Mouse (Mus musculus): Measurements from ENCODE around the gene Jun. TPM values are rescaled to one million over a fixed set of nuclear protein-coding genes. Genes with fewer than 3 reads are reported as not detected.
A peak's percentile ranks its signal among the peaks of the same experiment; 100 is the strongest.

Gene Jun
- total RNA-seq, 2 experiments from 2014 or later, result 54.6 to 74.7 TPM

DNA sequence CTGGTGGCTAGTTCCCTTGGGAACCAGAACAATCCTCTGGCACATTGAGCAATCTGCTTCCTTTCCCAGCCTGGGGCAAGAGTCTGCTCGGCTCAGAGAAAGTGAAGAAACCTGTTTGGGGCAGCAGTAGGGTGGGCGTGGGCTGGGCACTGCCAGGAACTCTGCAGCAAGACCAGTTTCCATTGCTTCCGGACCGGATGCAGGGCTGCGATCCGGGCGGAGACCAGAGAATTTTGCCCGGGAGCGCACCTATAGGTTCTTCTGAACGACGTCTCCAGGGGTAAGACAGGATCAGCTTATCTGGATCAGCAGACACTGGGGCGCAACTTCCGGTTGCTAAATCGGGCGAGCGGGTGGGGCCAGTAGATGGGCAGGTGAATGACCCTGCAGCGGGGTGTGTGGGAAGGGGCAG, 23.6 kb upstream of the Jun start:
- no peak for DNase-seq (ENCODE audit: low spot score in 2 of 2)

DNA sequence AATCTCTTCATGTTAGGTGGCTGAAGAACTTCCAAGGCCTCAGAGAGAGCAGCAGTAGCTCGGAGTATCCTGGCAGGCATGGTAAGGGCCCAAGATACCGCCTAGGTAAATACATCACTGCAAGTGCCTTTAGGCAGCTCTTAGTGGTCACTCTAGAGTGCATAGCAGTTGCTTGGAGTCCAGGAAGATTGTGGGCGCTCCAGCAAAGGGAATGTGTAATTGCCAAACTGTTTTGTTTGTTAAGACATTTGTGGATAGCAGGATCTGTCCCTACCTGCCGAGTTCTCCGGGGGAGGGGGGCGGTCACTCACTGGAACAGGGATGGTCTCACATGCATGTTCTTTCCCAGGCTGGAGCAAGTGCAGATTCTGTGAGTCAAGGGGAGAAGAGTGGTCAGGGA, 22.3 kb upstream of the Jun start:
- DNase-seq (ENCODE audit: low spot score in 2 of 2), result no peak

DNA sequence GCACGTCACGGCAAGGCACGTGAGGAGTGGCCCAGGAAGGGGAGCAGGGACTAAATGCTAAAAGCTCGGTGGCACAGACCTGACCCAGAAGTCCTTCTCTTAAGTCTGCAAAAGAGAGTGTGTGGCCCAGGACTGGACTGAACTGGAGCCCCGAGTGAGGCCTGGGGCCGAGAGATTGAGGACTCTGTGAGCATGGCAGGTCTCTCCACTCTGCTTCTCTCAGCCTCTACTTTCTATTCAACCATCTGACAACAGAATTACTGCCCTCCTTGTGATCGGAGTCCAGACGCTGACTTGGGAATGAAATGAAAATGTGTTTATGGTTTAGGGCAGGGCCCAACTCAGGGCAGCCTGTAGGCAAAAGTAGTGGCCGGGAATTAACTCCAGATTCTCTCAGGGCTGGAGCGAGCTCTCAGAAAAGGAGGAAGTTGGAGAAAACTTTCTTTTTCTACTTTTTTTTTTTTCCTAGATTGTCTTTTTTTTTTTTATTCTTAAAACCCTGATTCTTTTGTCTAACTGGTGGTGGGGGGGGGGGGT, 21.3 kb upstream of the Jun start:
- DNase-seq (ENCODE audit: low spot score in 2 of 2), result no peak

DNA sequence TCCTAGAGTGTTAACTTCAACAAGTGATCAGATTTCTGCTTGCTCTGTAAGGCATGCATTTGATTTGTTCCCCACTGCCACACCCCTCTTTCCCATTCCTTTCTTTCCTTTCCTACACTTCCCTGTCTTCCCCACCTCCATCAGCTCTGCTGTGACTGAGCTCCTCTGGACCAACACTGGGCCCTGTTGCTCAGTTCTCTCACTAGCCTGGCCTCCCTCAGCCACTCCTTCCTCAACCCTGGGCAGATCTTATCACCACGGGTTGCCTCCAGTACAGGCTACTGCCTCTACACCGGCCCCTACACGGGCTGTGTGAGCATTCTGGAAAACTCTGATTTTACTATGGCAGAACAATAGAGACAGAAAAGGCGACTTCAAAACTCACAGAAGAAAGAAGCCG, 18.4 kb upstream of the Jun start:
- DNase-seq (ENCODE audit: low spot score in 2 of 2), result no peak

DNA sequence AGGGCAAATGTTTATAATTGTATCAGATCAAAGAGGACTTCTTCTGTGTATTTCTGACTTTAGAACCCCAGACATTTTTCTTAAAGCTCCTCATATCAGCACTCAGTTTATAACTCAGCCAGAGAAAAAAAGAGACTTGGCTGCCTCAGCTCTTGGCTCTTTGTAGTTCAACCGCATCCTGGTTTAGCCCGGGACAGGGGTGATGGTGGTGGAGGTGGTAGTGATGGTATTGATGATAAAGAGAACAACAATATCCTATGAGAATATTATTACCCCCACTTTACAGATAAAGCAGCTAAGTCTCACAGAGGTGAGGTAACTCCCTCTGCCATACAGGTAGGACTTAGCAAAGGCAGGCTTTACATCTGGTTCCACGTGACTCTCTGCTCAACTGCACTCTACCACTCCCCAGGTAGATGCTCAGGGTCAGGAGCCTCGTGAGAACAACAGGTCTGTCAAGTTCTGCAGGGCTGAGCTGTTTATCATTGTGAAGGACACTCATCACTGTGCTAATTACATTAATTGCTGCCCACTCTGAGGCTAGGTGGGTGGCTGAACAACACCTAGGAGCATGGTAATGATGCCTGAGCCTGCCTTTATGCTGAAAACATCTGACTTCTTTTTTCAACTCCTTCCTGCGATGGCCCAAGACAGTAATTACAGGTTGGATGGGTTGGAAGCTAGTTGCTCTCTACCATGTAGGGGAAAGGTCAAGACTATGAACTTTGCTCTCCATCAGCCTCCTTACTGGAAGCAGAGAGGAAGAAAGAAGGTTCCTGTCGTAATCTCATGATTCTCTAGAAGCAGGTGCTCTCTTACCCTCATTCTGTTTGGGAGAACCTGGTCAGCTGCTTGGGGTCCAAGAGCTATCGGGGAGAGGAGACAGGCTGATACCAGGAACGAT, 16.3 kb upstream of the Jun start:
- DNase-seq (ENCODE audit: low spot score in 2 of 2), result no peak

DNA sequence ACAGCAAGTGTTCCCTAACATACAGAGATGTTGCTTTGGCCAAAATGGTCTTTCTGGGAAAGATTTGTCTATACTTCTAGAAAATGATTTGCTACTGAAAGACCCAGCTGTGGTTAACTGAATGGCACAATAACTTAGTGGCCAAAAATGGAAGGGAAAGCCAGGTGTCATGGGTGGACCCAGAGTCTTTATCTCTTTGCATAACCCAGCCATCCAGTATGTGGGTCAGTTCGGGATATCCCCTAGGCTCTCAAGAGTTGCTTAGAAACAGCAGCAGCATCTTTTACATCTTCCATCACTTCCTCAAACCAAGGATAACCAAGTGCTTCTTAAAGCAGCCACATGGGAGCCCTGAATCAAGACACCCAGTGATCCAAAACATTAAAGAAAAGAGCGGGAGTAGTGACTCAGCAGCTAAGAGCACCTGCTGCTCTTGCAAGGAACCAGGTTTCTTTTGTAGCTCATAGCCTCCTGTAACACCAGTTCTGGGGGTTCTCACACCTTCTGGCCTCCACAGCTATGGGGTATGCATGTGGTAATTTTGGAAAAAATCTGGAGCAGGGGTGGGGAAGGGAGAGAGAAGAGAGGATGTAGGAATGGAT, 11.7 kb upstream of the Jun start:
- no peak for DNase-seq (ENCODE audit: low spot score in 2 of 2)

DNA sequence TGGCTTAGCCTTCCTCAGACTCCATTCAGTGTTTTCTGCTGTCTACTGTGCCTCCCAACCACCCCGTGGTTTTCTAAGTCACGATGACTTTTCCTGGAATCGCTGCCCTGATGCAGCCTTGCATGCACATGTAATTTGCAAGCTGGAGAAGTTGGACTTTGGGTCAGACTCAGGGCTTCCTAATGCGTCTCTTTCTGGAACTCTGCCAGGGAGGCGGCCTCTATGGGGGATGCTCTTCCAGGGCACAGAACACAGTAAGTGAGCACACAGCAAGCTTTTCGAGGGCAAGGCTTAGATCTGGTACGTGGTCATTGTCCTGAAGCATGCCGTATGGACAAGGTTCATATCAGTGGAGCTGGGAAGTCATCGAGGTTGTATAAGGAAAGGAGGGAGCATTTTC, 10.9 kb upstream of the Jun start:
- DNase-seq (ENCODE audit: low spot score in 2 of 2), result no peak

DNA sequence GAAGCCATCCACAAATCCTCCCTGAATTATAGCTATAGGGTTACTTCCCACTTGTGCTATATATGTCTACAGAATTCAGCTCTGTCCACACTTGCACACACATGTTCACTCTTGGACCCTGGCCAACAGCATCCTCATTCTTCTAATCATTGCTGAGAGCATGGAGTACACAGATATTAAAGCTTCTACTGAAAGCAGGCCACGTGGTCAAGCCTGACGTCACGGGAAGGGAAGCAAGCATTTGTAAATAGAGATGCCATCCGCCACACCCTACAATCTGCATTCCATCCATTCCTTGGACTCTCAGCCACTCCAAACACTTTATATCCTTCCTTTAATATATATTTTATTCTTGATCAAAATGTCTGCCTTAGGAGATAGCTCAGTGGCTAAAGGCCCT, 5.2 kb upstream of the Jun start:
- DNase-seq (ENCODE audit: low spot score in 2 of 2), result no peak

DNA sequence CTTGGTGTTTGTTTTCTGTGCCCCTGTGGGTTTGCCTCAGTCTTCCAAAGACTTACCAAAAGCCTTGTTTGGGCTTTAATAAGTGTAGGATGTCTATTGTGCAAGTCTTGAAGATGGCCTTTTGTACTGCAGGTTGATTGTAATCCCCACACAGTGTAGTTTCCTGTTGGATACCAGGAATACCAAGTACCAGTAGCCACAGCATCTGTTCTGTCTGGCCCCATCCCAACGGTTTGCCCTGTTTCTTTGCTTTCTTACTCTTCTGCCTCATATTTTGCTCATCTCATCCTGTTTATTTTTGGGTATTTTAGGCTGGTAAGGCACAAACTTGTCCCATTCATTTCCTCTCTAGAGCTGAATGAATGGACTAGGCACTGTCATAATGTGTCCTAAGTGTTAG, 3.3 kb upstream of the Jun start:
- DNase-seq (ENCODE audit: low spot score in 2 of 2), result no peak

DNA sequence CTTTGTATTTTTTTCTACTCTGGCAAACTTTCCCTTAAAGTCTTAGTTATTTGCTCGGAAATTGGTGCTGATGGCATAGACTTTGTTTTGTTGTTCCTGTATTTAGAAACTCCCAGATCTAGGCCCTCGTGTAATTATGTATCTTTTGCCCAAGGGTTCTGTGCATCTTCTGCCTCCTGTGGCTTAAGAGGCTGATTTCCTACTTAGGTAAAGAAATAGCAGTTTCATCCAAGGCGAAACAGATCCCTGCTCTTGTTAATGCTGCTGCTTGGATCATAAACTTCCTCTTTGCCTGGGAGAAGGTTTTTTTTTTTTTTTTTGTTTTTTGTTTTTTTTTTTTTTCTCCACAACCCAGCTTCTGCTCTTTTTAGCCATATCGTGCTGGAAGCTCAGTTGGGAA, 2.3 kb upstream of the Jun start:
- DNase-seq (ENCODE audit: low spot score in 2 of 2), result no peak

DNA sequence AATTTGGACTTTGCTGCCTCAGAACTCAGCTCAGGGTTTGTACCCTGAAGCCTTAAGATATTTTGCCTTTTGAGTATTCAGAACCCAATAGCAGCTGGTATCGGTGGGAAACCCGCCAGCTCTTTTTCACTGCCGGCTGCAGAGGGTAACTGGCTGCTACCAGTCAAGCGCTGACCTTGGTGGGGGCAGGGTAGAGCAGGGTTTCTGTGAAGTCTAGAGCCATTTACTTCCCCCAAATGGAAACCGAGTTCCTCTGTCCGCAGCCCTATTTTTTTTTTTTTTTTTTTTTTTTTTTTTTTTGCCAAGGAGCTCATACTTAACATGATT, 1.7 kb upstream of the Jun start:
- DNase-seq (ENCODE audit: low spot score in 2 of 2), result peak in 1 of 2 experiments; percentile 72

DNA sequence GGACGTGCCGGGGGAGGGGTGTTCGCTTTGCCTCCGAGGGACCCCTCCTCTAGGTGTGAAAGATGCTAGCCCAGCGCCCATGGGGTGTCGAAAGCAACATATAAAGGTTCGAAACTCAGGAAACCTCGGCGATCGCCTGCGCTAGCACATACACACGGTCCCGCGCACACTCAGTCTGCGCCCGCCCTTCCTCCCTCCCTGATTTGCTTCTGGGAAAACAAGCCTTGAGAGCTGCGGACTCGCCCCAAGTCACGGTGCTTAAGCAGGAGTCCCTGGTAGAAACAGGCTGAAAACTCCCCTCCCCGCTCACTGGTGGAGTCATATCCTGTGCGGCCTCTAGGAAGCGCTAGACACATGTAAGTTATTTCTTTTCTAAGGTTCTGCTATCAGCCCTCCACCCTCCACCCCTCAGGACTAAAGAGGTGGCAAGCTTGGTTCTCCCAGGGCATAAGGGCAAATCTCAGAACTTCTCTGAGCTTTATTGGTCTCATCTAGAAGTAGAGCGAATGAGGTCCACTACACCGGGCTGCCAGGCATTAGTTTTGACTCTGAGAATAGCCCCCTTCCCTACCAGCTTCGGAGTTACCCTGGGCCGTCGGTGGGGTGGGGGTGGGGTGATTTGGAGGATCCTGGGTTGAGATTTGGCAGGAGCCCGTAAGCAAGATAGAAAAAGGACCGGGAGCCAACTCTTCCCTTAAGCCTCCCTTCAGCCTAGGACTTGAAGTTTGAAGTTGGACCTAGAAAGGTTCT, 1.2 kb upstream of the Jun start:
- DNase-seq (ENCODE audit: low spot score in 2 of 2), result peak; percentile 70 to 86

DNA sequence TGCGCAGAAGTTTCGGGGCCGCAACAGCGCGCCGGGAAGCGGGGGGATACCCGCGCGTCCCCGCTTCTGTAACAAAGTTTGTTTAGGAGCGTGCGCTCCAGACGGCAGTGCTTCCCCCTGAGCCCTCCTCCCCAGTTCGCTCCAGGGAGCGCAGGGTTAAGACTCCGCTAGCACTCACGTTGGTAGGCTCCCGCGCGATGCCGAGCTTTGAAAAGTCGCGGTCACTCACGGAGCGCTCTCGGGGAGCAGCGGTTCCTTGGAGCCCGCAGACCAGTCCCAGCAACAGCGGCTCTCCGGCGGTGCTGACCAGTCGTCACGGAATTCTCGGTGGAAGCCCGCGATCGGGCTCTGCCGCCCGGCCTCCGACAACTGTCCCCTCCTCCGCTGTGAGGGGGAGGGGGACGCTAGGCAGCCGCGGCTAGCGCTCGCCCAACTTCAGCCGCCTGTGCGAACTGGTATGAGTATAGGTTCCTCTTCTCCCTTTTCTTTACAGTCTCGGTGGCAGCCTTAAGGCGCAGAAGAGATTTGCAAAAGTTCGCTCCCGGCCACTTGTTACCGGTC, 631 bp downstream of the Jun start:
- DNase-seq (ENCODE audit: low spot score in 2 of 2), result peak; percentile 54 to 60

DNA sequence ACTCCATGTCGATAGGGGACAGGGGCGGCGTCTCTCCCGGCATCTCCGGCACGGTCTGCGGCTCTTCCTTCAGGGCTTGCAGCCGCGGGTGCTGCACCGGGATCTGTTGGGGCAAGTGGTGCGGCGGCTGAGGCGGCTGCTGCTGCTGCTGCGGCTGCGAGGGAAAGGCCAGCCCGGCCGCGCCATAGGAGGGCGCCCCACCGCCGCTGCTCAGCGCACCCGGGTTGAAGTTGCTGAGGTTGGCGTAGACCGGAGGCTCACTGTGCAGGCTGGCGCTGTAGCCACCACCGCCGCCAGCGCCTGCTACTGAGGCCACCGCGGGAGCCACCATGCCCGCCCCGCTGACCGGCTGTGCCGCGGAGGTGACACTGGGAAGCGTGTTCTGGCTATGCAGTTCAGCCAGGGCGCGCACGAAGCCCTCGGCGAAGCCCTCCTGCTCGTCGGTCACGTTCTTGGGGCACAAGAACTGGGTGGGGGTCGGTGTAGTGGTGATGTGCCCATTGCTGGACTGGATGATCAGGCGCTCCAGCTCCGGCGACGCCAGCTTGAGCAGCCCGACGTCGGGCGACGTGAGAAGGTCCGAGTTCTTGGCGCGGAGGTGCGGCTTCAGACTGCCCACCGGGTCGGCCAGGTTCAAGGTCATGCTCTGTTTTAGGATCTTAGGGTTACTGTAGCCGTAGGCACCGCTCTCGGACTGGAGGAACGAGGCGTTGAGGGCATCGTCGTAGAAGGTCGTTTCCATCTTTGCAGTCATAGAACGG, 1.3 kb downstream of the Jun start:
- peak; percentile 50 to 76 for DNase-seq (ENCODE audit: low spot score in 2 of 2)

DNA sequence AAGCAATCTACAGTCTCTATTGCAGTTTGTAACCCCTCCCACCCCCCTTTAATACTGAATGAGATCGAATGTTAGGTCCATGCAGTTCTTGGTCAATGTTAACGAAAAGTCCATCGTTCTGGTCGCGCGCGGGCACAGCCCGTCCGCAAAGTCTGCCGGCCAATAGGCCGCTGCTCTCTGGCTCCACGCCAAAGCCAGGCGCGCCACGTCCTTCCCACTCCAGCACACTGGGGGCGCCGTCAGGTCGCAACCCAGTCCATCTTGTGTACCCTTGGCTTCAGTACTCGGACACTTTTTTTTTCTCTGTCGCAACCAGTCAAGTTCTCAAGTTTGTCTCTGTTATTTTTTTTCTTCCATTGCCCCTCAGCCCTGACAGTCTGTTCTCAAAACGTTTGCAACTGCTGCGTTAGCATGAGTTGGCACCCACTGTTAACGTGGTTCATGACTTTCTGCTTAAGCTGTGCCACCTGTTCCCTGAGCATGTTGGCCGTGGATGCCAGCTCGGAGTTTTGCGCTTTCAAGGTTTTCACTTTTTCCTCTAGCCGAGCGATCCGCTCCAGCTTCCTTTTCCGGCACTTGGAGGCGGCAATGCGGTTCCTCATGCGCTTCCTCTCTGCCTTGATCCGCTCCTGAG, 2.0 kb downstream of the Jun start:
- peak; percentile 83 to 90 for DNase-seq (ENCODE audit: low spot score in 2 of 2)

DNA sequence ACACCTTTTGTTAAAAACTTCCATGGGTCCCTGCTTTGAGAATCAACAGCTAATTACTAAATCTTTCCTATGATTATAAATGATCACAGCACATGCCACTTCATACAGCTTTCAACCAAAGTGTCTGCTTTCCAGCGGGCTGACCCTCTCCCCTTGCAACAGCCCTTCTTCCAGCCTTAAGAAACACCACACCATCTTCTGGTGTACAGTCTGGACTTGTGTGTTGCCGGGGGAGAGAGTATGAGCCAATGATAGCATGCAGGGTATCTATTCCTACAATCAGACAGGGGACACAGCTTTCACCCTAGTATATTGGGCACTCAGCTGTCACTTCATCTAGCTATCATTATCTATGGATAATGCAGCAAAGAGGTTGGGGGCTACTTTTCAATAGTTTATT, 2.9 kb downstream of the Jun start:
- DNase-seq (ENCODE audit: low spot score in 2 of 2), result no peak

DNA sequence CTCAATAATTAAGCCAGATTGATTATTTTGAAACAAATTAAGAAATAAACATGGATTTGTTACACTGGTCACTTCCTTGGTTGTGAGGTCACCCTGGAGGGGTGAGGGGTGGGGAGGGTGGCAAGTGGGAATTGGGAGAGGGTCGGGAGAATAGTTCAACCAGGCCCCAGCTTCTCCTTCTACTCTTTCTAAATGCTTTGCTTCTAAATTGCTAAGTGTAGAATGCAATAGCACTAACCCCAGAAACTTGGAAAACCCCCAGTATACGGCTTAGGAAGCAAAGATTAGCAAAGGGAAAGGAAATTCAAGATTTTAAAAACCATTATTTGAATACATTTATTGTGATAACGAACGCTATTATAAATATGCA, 3.3 kb downstream of the Jun start:
- DNase-seq (ENCODE audit: low spot score in 2 of 2), result no peak

DNA sequence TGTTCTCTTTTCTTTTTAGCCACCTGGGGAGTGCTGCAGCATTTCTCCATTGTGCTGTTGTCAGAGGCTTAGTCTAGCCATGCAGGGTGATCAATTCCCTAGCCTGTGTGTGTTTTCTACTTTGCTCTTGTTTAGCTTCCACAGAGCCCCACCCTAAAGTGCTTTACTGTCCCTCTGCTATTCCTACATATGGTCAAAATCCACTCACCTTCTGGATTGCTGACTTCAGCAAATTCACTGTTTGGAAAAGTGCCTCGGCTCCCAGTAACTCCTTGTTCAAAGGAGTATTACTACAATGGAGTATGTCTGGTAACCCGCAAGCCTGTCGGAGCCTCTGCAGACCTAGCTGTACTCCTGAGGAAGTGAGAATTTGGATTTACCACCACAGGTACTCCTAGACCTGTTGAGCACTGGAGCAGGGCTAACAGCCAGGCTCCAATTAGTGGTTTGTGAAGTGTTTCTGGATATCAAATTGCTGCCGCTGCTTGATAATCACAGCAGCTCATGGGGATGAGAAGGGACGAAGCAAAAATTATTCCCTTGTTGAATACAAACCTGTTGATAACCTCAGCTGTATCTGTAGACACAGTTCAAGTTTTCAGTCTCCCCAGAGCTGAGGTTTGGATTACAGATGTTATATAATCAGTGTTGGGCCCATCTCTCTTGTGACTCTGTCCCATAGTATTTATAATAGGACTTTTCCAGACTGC, 3.8 kb downstream of the Jun start:
- no peak for DNase-seq (ENCODE audit: low spot score in 2 of 2)

DNA sequence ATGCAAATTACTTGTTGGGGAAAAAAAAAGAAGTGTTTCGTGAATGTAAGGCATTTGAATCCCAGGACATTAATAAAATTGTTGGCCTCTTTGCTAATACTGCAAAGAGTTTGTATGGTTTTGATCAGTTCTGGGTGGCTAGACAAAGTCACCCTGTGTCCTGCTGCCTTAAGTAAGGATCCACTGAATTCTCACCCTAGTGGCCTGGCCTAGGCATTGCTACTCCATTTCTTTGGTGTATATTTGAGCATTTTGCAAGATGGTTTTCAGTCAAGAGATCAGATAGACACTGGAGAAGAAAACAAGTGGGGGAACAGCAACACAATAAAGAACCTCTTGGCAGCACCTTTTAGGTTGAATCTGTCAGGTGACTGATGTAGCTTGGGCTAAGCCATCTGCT, 6.9 kb downstream of the Jun start:
- DNase-seq (ENCODE audit: low spot score in 2 of 2), result no peak

DNA sequence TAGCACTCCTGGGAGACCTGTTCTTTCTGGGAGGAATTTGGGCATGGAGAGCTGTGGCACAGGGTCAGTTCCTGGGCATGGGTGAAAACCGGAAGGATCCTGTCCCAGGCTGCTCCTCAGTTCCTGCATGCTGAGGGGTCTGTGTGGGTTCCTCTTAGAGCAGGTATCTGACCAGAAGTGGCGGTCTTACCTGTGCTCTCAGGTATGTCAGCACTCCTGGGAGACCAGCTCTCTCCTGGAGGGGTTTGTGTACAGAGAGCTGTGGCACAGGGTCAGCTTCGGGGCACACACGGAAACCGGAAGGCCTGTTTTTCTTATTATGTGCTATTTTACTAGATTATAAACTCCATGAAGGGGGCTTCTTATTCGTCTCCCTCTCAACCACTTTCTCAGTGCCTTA, 7.3 kb downstream of the Jun start:
- no peak for DNase-seq (ENCODE audit: low spot score in 2 of 2)
